Comparison of ENCODE assay signal across 13 mouse cellular contexts in the genomic region with DNA sequence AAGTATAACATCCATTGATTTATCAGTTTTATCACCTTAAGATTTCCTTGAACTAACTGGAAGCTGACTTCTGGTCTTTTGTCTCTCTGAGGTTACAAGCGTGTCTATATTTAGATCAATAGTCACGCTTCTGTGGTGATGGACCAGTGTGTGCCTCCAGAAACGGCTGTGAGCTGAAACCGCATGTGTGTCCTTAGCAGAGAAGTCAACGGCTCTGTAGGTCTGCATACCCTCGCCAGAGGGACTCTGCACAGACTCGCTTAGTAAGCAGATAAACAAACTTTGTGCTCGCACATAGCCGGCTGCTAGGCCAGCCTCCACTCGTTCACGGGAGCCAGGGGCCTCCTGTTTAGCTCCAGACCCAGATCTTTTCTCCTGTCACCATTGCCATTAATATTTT. TPM values are rescaled to one million over a fixed set of nuclear protein-coding genes. Genes with fewer than 3 reads are reported as not detected.
A peak's percentile ranks its signal among the peaks of the same experiment; 100 is the strongest.
DNase-seq lines count a peak whose midpoint lies in the region; ATAC-seq and TF ChIP-seq lines count a peak whose summit lies in the region.
"Had no signal": no experiment of that assay in that cellular context is flagged by ENCODE, and none has a peak within 500 bp of the region (broad histone marks: within the 10 kb centered on the region; RNA-seq: fewer than 3 reads in every experiment).

No protein-coding gene starts in this region.

- no peaks in the 10 kb centered on the region for H3K27me3 ChIP-seq in liver, postnatal 0 days (ENCODE audit: insufficient read depth, low read length)
- H3K27me3 ChIP-seq in midbrain, embryonic 14.5 days (ENCODE audit: control insufficient read depth, insufficient read depth, low read length) = no peaks in the 10 kb centered on the region
- H3K27me3 ChIP-seq in intestine, postnatal 0 days (replicated peaks; ENCODE audit: control insufficient read depth, insufficient read depth, low read length) = no peaks in the 10 kb centered on the region
- H3K27me3 ChIP-seq: hindbrain, embryonic 13.5 days had no signal

- 0 out of 2 replicates have a peak overlapping the region, but pooled peaks have one; percentile 36 for H3K27ac ChIP-seq in liver, postnatal 0 days (ENCODE audit: low read depth)
- H3K27ac ChIP-seq in midbrain, embryonic 14.5 days (replicated peaks; ENCODE audit: low read depth, low read length) = no peak overlapping the region
- H3K27ac ChIP-seq in intestine, postnatal 0 days (ENCODE audit: low read depth, low read length) = no peak overlapping the region
- H3K27ac ChIP-seq: hindbrain, embryonic 13.5 days had no signal

- peak; percentile 39 for DNase-seq in kidney, postnatal 14 days
- DNase-seq in kidney, postnatal 4 days = no peak
- peak; percentile 63 for DNase-seq in CD4-positive helper T cell, adult 2 months (ENCODE audit: low read depth, low spot score)
- DNase-seq in heart, adult 9 months (ENCODE audit: low spot score in 2 of 2) = peak; percentile 43 to 45
- no peak for DNase-seq in liver, postnatal 0 days
- no peak for DNase-seq in left cerebral cortex, postnatal 10 days (ENCODE audit: extremely low spot score in 1 of 2, low spot score in 2 of 2)
- no peak for DNase-seq in midbrain, embryonic 14.5 days
- DNase-seq: adrenal gland, adult 2 months; cerebellum, postnatal 14 days; layer of hippocampus, adult 9-11 months; lung, adult 18-20 months had no signal

- no peak overlapping the region for H3K4me3 ChIP-seq in liver, postnatal 0 days (ENCODE audit: low read depth, low read length)
- H3K4me3 ChIP-seq in midbrain, embryonic 14.5 days (replicated peaks; ENCODE audit: low read depth, low read length) = no peak overlapping the region
- H3K4me3 ChIP-seq in intestine, postnatal 0 days (ENCODE audit: low read depth, low read length) = no peak overlapping the region
- H3K4me3 ChIP-seq: hindbrain, embryonic 13.5 days had no signal

- no peaks in the 10 kb centered on the region for H3K9me3 ChIP-seq in liver, postnatal 0 days (ENCODE audit: low read length)
- no peaks in the 10 kb centered on the region for H3K9me3 ChIP-seq in midbrain, embryonic 14.5 days (ENCODE audit: control insufficient read depth, low read length)
- no peaks in the 10 kb centered on the region for H3K9me3 ChIP-seq in intestine, postnatal 0 days (ENCODE audit: control insufficient read depth)
- H3K9me3 ChIP-seq: hindbrain, embryonic 13.5 days had no signal

- peaks cover 27% of the 10 kb centered on the region for H3K4me1 ChIP-seq in liver, postnatal 0 days (ENCODE audit: insufficient read depth)
- H3K4me1 ChIP-seq in midbrain, embryonic 14.5 days (ENCODE audit: control insufficient read depth, insufficient read depth, low read length) = peaks cover 9% of the 10 kb centered on the region; the same call in 1 of the 2 replicates
- H3K4me1 ChIP-seq in intestine, postnatal 0 days (replicated peaks; ENCODE audit: control insufficient read depth, insufficient read depth, low read length) = no peaks in the 10 kb centered on the region

- intact Hi-C loops in left cerebral cortex, postnatal 10 days (cut with DNase I) = no loop called here

- ATAC-seq in liver, postnatal 0 days = peak; percentile 31; the same call in 1 of the 2 replicates
- no peak for ATAC-seq in midbrain, embryonic 14.5 days (ENCODE audit: low FRiP score, low TSS enrichment)
- ATAC-seq in intestine, postnatal 0 days = no peak

- no peak for TF ChIP-seq EP300 in liver, postnatal 0 days (IDR thresholded peaks at IDR 0.05; ENCODE audit: low read depth)

- WGBS in liver, postnatal 0 days (ENCODE audit: insufficient replicate concordance) = 14% methylated on average over 11 of the region's 11 CpGs
- 77% methylated on average over 11 of the region's 11 CpGs for WGBS in midbrain, embryonic 14.5 days
- 39% methylated on average over 11 of the region's 11 CpGs for WGBS in intestine, postnatal 0 days

- H3K9ac ChIP-seq in liver, postnatal 0 days (replicated peaks) = no peak overlapping the region
- H3K9ac ChIP-seq in midbrain, embryonic 14.5 days (replicated peaks; ENCODE audit: low read length) = no peak overlapping the region
- no peak overlapping the region for H3K9ac ChIP-seq in intestine, postnatal 0 days (ENCODE audit: low read depth, low read length)
- H3K9ac ChIP-seq: hindbrain, embryonic 13.5 days had no signal

- no peak overlapping the region for H3K4me2 ChIP-seq in liver, postnatal 0 days (ENCODE audit: low read depth, low read length)
- H3K4me2 ChIP-seq in midbrain, embryonic 14.5 days (ENCODE audit: low read length) = no peak overlapping the region
- no peak overlapping the region for H3K4me2 ChIP-seq in intestine, postnatal 0 days (replicated peaks; ENCODE audit: low read depth)
- H3K4me2 ChIP-seq: hindbrain, embryonic 13.5 days had no signal

- no peaks in the 10 kb centered on the region for H3K36me3 ChIP-seq in liver, postnatal 0 days (replicated peaks; ENCODE audit: insufficient read depth, low read length)
- H3K36me3 ChIP-seq in midbrain, embryonic 14.5 days (ENCODE audit: control insufficient read depth, insufficient read depth, low read length) = no peaks in the 10 kb centered on the region
- H3K36me3 ChIP-seq in intestine, postnatal 0 days (ENCODE audit: control insufficient read depth, insufficient read depth) = no peaks in the 10 kb centered on the region
- H3K36me3 ChIP-seq: hindbrain, embryonic 13.5 days had no signal

- no peak for TF ChIP-seq CTCF in liver, postnatal 0 days (IDR thresholded peaks at IDR 0.05; ENCODE audit: low read depth)
- TF ChIP-seq CTCF in intestine, postnatal 0 days (IDR thresholded peaks at IDR 0.05; ENCODE audit: low read depth) = no peak

RNA-seq across cellular contexts. Expression of a gene that starts 15.0 kb away (rescaled TPM):
- 39.4 and 40.1 TPM in 2 replicates for polyA plus RNA-seq in liver, postnatal 0 days (2015; fragmentation: Nextera tagmentation; extraction: Ambion mirVana)
- total RNA-seq in left cerebral cortex, postnatal 10 days (2021) = 100 to 1,000 TPM; 126 to 131 TPM
- 53.1 and 54.8 TPM in 2 replicates for polyA plus RNA-seq in midbrain, embryonic 14.5 days (2014; fragmentation: Nextera tagmentation; extraction: Ambion mirVana)
- polyA plus RNA-seq in intestine, postnatal 0 days (2015; fragmentation: Nextera tagmentation; extraction: Ambion mirVana) = 29.3 and 32.8 TPM in 2 replicates

Comparison
In these comparisons a context has a peak if more than half of its experiments do, and no peak if none do; other contexts are left out.
1. DNase-seq: peak in kidney, postnatal 14 days (single experiment), CD4-positive helper T cell, adult 2 months (single experiment) and heart, adult 9 months (2 of 2); none in kidney, postnatal 4 days (0 of 2), liver, postnatal 0 days (single experiment), left cerebral cortex, postnatal 10 days (0 of 2) and midbrain, embryonic 14.5 days (single experiment).